Mouse (Mus musculus): ENCODE results near the gene Gm17416.

Gene Gm17416

GRCm38 (mm10) chr2:152607746-152608145, 38.6 kb downstream of the Gm17416 start:
- no peak for DNase-seq

DNA sequence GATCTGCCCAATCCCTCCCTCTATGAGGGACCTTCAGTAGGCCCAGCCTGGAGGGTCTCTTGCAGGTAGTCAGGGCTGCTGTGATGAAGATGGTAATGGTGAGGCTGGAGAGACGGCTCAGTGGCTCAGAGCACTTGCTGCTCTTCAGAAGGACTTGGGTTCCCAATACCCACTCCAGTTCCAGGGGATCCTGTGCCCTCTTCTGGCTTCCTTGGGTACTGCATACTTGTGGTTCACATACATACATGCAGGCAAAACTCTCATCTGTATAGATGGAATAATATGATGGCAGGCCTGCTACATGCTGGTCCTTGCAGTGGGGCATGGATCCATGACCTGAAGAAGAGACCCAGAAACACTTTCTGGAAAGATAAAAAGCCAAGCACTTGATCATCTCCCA, 39.6 kb downstream of the Gm17416 start:
- no peak for DNase-seq

GRCm38 (mm10) chr2:152612193-152612592, 43.1 kb downstream of the Gm17416 start:
- no peak for DNase-seq

GRCm38 (mm10) chr2:152615563-152615962, 46.4 kb downstream of the Gm17416 start:
- DNase-seq, result no peak

- DNase-seq, result no peak
Observed at GRCm38 (mm10) chr2:152616470-152616869, 47.3 kb downstream of the Gm17416 start.

DNA sequence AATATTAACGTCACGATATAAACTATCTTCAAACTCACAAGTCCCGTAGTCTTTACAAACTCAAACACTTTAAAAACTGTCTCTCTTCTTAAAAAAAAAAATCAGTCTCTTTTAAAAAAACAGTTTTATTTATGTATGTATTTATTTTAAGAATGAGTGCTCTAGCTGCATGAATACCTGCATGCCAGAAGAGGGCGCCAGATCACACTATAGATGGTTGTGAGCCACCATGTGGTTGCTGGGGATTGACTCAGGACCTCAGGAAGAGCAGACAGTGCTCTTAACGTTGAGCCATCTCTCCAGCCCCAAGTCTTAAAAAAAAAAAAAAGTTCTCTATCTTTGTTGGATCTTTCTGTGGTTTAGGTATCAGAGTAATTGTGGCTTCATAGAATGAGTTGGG, 48.2 kb downstream of the Gm17416 start:
- DNase-seq, result no peak
